Mouse (Mus musculus): ENCODE measurements around the gene Hdac4. TPM values are rescaled to one million over a fixed set of nuclear protein-coding genes. Genes with fewer than 3 reads are reported as not detected.

Hdac4 gene
- total RNA-seq, 2 experiments from 2014 or later, result 108 to 111 TPM

DNA sequence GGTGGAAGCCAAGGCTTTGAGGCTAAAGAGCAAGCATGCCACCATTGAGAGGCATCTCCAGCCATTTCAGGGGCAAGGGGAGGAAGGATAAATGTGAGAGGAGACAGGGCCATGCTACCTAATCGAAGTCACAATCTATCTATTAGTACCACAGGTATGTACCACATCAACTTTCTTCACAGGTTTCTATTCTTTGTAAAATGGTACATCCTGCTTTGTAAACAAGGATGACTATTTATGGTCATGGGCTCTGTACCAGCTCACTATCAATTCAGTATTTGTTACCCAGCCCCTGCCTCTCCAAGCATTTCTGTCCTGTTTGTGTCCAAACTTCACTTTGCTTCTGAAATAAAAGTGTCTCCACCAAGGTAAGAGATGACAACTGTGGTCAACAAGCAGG, 92.7 kb downstream of the Hdac4 start:
- no peak for DNase-seq (ENCODE audit: low spot score in 2 of 2)

DNA sequence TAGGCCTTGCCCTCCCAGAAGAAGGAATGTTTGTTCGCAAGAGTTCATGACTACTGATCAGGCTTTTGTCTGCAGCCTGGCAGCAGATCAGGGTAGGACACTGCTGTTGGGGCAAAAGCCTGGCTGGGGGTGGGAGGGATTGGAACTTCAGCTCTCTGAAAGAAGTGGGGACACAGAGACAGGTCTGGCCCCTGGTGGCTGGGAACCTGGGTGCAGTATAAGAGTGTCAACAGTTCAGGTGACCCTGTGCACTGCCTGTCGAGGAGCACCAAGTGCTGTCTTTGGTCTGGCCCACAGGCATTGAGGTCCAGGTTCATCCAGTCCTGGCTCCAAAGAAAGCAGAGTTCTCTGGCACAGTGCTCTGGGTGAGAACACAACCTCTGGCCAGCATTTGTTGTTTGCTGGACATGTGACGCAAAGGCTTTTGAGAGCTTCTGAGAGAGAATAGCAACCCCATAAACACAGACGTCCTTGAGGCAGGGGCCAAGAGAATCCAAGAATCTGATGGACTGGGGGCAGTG, 95.1 kb downstream of the Hdac4 start:
- DNase-seq (ENCODE audit: low spot score in 2 of 2), result peak; percentile 13 to 31

DNA sequence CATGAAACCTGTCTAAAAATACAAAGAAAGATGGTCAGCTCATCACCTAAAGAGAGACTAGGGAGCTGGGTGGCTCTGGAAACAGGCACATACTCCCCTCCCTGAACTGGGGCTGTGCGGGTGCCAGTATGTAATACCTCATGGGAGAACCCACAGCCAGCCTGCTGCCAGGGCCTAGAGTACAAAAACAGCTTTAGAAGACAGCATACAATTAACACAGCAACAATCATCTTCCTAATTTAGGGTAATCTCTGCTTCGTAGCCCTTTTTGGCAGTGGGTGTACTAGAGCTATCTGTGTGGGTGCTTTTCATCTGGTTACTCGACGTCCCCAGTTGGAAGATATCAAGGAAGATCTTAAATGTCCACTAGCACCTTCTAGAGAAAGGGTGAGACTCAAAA, 95.5 kb downstream of the Hdac4 start:
- DNase-seq (ENCODE audit: low spot score in 2 of 2), result peak; percentile 32 to 52

DNA sequence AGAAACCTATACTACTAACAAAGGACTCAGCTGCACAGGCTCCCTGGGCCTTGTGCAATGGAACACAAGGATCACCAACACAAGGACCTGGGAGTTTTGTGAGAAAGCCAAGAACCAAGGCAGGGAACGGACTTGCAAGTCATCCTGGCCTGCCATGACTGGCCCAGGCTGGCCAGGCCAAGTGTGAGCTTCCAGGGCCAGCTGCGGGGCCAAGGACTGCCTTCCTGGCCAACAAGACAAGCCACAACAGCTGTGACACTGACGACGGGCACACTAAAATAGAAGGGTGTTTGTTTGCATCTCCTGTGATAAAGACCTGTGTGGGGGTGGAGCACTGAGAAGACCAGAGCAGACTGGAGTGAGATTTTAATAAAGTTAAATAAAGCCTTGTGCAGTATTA, 96.0 kb downstream of the Hdac4 start:
- no peak for DNase-seq (ENCODE audit: low spot score in 2 of 2)

DNA sequence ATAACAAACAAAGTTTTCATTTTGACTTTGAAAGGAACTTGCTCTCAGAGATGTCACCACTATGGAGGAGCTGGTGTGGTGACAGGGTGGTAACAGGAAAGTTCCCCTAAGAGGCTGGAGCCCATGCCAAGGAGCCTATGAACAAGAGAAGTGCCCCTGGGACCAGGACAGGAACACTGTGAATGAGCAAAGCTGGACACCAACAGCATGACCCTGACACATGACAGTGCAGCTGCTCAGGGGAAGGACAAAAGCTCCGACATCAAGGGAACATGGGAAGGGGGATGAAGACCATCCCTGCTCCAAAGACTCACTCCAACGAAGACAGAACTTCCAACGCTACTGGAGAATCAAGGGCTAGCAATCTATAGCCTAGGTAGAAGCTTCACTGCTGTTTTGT, 97.0 kb downstream of the Hdac4 start:
- no peak for DNase-seq (ENCODE audit: low spot score in 2 of 2)

DNA sequence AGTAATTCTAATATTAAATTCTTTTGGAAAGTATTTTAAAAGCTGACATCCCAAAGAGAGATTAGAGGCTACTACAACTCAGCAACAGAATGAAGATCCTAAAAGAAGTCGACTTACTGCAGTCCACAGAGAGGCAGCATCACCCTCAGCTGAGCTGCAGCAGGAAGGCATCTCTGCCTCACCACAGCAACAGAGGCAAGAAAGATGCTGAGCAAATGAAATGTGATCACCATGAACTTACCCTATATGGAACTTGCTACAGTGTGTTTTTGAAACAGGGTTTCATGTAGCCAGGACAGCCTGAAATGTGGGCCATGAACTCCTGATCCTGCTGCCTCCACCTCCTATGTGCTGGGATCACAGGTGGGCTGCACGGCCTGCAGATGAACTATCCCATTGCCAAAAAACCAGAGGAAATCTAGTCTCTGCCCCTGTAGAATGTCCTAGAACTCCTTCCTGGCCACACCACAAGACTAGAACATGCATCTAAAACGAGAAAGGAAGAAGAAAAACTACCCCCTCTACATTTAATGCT, 98.4 kb downstream of the Hdac4 start:
- DNase-seq (ENCODE audit: low spot score in 2 of 2), result no peak

DNA sequence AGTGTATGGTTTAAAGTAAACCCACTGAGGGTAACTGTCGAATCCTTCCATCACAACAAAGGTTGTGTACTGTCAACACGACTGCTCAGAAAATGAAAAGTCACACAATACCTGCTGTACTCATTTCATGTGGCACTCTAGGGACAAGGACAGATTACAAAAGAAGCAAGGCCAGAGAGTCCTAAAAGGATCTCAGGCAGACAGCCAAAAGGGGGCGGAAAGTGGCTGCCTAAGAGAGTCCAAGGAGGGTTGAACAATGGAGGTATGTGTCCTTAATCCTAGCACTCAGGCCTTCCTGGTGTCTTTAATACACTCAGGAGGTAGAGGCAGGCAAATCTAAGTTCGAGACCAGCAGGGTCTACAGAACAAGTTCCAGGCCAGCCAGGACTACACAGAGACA, 103.2 kb downstream of the Hdac4 start:
- no peak for DNase-seq (ENCODE audit: low spot score in 2 of 2)

DNA sequence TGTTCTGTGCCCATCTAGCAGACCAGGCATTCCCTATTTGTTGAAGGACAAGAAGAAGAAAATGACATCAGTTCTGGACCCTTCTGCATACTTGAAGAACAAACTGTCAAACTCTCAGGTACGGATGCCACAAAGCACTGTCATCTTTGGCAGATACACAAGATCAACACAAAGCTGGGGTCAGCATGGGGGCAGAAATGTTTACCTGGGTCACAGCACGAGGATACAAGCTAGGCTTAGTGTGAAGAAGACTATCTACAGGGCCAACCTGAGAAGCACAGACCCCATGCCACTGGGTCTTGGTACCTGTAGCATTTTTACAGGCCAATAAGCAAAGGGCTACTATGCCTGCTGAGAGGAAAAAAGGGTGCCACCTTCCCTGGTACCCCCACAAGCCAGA, 107.7 kb downstream of the Hdac4 start:
- DNase-seq (ENCODE audit: low spot score in 2 of 2), result no peak

DNA sequence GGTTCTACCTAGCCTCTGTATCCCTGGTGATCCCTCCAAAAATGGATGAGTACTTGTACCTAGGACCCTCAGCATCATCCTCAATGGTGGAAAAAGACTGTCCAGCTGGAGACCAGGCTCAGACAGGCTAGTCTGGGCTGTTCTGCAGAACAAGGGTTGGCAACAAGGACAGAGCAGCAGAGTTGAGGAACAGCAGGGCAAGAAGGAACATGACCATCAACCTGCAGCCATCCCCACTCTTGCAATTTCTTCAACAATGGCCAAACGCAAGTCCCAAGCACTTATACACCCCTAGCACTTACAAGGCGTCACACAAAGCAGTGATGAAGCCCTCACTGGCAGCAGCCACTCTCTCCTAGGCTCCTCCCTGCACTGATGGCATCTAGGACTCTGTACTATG, 108.2 kb downstream of the Hdac4 start:
- DNase-seq (ENCODE audit: low spot score in 2 of 2), result no peak

DNA sequence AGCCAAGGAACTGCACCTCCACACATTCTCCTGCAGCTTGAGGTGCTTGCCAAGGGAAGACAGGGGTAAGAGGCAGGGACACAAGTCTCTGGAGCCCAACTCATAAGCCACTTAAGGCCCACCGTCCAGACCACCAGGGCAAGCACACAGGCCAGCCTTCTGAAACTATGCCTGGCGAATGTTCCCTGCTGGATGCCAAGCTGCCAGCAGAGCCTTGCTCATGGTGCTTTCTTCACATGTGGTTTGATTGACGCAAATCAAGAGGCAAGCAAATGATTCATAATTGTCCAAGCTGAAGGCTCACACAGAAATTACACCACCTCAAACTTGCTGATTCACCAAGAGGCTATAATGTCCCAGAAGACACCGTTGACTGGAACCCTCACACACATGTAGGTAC, 108.7 kb downstream of the Hdac4 start:
- no peak for DNase-seq (ENCODE audit: low spot score in 2 of 2)

DNA sequence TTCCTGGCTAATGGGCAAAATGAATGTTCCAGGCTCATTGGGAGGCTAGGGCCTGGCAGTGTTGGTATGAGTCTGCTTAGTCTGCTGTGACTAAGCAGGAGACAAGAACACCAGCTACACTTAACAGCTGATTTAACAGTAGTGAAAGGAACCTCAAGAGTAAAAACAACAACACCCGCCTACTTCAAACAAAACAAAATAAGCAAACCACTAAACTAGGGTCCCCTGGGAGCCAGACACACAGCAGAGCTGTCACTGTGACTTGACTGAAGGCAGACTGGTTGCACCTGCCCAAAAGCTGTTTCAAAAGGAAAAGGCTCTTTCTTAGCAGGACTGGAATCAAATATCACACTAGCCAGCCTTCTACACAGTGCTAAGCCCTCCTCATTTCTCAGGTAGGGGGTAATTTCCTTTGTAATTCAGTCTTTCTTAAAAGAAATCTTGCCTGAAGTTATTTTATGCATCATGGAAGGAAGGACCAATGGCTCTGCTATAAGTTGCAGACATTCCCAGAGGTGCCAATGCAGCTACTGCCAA, 109.2 kb downstream of the Hdac4 start:
- no peak for DNase-seq (ENCODE audit: low spot score in 2 of 2)

DNA sequence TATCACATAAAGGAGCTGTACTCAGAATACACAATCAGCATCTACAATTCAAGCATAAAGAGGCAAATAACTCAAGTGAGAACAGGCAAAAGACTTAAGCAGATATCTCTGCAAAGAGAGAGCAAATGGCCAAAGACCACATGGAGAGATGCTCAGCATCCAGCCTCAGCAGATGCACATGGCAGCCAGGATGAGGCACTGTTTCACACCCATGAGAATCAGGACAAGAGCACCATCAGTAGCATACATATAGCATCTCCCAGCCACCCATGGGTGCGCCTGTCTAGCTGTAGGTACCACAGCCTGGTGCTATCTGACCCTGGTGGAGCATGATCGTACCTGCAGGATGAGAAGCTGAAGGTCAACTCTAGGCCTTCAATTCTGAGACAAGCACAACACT, 110.8 kb downstream of the Hdac4 start:
- no peak for DNase-seq (ENCODE audit: low spot score in 2 of 2)

DNA sequence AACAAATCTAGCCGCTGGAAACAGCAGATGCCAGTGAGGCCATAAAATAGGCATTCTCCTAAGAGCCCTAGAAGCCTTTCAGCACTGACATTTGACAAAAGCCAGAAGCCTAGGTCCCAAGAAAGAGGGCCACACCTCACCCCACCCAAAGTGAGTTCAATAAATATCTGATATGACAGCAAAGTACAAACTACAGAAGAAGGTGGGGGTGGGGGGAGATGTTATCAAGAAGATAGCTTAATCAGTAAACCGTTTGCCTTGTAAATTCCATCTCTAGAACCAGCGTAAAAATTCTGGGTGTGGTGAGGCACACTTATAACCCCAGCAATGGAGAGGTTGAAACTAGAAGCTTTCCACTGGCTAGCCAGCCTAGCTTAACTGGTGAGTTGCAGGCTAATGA, 111.5 kb downstream of the Hdac4 start:
- no peak for DNase-seq (ENCODE audit: low spot score in 2 of 2)

DNA sequence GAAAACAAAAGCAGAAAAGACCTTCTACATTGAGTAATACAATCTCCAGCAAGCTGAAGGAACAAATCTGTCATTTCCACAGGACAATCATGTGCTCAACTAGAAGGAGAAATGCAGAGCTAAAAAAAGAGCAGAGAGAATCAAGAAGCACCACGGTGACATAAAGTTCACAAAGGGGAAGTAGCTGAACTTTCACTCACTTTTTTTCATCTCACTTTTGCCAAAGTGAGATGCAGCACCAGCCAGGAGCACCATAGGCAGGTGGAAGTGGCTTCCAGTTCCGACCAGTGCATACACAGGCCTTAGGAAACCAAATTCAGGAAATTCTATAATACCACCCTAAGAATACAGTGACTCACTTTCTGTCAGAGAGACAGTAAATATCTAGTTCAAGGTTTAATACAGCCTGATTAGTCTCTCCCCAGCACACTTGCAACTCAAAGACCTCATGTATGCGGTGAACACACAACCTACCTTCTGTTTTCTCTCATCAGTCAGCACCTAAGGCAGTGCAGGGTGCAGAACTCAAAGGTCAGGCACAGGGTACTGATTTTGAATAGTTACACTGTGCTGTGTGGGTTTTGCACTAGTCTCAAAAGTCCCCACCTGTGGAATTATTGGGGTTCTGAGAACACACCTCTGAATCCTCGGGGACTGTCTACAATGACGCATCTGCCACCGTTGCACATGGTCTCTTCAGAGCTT, 112.5 kb downstream of the Hdac4 start:
- no peak for DNase-seq (ENCODE audit: low spot score in 2 of 2)

DNA sequence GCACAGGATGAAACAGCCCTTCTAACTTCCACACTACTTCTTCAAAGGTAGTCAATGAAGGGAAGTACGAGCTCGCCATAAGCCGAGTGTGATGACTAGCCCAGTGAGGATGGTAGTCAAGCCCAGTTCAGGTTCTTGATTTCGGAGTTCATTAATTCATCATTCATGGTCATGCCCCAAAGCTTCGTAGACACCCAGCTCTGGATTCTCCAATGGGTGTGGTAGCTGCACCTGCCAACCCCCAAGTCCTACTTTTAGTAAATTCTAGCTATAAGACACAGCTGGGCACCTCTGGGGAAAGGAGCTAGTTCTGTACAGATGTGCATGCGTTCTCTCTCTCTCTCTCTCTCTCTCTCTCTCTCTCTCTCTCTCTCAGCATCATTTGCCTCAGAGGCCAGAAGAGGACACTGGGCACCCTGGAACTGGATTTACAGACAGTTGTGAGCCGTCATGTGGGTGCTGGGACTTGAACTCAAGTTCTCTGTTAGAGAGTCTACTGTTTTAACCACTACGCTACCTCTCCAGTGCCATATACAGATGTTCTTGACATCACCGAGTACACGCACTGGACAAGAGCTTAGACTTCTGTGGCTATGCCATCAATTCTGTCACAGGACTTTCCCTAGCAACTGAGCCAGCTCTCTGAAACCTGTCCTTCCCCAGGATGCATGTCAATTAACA, 113.2 kb downstream of the Hdac4 start:
- no peak for DNase-seq (ENCODE audit: low spot score in 2 of 2)

DNA sequence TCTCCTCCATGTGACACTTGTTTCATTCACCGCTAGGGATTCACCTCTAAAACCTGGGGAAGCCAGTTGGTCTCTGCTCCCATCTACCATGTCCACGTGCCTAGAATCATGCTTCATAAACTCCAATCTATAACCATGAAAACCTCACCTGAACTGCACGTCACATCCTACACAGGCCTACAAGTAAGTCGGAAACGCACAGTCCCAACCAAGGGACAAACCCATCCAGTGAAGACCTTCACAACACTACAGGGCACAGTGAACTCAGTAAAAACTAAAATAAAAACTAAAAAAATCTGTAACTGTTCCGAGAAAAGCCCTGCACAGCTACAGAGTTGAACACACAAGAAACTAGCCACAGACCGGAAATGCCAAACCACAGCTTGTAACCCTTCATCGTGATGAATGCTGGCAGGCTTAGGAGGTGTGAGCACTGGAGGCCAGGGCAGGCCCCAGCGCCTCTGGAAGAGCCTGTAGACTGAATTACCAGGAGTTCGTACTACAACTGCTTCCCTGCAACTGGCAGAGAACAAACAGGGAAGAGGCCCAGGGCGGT, 115.4 kb downstream of the Hdac4 start:
- DNase-seq (ENCODE audit: low spot score in 2 of 2), result no peak

DNA sequence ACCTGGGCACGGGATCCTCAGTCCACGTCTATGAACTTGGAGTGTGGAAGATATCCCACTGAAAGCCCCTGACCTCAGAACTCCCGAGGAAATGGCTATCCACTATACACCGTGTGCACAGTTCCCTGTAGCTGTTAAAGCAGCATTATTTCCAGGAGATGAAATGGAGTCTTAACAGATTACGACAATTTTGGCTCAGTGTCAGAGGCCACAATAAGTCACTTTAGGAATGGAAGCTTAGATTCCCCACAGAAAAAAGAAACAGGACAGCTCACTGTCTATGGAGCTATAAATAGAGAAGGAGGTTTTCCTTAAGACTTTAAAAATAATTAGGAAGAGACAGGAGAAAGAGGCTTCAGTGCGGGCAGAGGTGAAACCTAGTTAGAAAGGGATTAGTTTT, 120.2 kb downstream of the Hdac4 start:
- no peak for DNase-seq (ENCODE audit: low spot score in 2 of 2)

DNA sequence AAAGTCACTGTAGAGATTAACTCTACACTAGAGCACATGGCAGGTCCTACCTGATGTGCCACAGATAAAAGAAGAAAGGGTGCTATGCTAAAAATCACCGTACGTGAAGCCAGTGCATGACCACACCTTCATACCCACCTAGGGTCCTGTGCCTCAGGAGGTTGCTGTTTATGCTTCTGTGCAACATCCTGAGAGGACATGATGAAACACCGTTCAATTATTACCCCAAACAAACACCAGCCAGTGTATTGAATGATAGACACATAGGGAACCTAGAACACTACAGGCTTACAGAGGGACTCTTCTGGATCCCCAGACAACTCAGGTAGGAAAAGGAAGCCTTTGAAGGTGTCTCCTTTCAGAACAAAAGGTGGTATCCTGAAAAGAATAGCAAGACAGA, 120.8 kb downstream of the Hdac4 start:
- no peak for DNase-seq (ENCODE audit: low spot score in 2 of 2)

DNA sequence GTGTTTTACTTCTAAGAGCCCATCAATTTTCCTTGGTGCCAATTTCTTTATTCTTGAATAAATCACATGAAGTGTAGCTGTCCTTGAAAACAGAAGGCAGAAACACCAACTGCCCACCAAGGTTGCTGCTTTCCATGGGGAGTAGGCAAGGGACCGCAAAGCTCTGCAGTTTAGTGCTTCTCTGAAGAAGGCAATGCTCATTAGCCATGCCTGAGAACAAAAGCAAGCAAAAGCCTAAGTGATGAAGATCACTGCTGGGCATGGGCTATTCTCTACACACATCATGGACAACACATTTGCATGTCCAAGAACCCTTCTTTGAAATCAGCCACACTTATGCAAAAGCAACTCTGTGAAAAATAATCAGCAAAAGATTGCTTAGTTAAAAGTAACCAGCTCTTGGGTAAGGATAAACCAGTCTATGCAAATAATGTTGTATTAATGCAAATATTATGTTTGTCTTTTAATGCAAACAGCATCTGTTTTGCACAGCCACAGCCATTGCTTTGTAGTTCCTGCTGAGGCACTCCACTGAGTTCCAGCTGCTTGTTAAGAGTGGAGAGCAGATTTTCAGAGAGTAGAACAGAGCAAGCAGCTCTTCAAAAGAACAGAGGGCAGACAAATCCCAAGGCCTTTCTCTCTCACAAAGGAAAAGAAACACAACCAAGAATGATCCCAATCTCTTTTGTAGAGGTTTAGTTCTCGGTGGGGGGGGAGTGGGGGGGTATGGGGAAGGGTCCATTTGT, 125.4 kb downstream of the Hdac4 start:
- DNase-seq (ENCODE audit: low spot score in 2 of 2), result no peak

DNA sequence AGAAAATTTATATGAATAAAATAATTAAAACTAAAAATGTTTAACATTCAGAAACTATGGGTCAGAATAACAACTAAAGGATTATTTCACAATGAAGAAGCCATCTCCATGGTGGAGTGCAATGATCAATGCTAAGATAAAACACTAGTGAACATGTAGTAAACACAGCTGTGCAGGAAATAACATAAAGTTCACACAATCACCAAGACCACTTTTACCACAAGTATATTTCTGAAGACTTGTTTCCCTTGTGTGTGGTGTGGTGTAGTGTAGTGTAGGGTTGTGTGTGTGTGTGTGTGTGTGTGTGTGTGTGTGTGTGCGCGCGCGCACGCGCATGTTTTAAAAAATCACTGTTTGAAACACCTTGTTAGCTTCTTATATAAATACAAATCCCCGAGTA, 126.0 kb downstream of the Hdac4 start:
- no peak for DNase-seq (ENCODE audit: low spot score in 2 of 2)

DNA sequence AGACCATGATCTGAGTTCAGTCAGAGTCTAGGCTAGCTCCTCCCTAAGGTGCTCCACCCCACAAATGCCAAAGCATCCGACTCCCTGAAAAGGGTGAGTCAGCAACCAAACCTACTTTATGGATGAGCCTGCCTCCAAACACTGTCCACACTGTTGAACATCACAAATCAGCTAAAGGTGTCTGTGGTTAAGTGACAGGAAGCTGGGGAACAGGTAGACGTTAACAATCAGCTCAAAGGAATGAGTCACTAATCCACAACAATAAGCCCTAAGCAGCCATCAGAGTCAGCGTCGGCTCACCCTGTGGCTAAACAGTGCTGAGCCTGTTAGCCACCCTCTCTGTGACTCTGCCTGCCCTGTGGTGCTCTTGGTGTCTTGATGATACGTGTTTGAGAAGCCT, 131.2 kb downstream of the Hdac4 start:
- DNase-seq (ENCODE audit: low spot score in 2 of 2), result no peak
